Mouse (Mus musculus) layer of hippocampus, postnatal 25 days (tissue): Measurements from ENCODE around the gene Zswim8. TPM values are rescaled to one million over a fixed set of nuclear protein-coding genes. Genes with fewer than 3 reads are reported as not detected.
A peak's percentile ranks its signal among the peaks of the same experiment; 100 is the strongest.

Source experiments
- DNase-seq, 2 experiments: peaks; one replicate each; pipeline ENCODE4 v3.0.0; 2022; ENCODE audit warnings: mixed read lengths in 2 of 2, low spot score in 1 of 2; ENCODE audit errors: extremely low spot score in 1 of 2
- total RNA-seq, 2 experiments: library from RNA; stranded (reverse); gene quantifications; 2 replicates each; pipeline ENCODE4 v1.2.3; 2021

The Zswim8 gene
- total RNA-seq, result 100 to 1,000 TPM; 151 to 180 TPM

DNA sequence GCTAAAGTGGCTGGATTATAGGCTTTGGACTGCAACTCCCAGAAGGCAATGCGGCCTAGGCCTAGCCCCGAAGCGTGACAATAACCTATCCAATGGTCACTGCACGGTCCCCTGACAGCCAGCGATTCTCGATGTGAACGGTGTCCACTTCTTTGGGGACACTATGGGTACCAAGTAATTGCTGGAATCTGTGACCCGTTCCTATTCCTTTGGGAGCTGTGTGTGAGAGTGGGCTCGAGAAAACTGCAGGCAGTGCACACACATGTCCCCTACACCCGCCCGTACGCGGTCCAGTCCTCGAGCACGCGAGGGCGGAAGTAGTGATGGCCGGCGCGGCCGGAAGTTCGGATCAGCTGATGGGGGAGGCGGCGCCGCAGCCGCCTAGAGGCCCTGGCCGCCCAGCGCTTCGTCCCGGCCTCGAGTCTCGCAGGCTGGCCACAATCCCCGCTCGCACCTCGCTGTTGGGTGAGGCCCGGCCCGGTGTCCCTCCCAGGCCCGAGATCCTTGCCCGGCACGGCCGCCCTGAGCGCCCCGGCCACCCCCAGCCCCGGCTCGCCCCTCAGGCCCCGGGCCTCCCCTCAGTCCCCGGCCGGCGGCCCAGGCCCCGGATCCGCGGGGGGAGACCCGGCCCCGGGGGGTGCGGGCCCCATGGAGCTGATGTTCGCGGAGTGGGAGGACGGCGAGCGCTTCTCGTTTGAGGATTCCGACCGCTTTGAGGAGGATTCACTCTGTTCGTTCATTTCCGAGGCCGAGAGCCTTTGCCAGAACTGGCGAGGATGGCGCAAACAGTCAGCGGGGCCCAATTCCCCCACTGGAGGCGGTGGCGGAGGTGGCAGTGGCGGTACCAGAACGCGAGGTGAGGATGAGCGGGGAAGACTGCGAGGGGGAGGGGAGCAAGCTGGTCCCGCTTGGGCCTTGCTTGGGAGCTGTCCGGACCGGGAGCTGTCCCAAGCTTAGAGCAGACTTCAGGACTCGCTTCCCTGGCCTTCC, at the start of gene Zswim8:
Zswim8 (plus strand) TSS at position 352 of the 990 bp plus-strand sequence.
- DNase-seq, result peak; percentile 73 to 87

DNA sequence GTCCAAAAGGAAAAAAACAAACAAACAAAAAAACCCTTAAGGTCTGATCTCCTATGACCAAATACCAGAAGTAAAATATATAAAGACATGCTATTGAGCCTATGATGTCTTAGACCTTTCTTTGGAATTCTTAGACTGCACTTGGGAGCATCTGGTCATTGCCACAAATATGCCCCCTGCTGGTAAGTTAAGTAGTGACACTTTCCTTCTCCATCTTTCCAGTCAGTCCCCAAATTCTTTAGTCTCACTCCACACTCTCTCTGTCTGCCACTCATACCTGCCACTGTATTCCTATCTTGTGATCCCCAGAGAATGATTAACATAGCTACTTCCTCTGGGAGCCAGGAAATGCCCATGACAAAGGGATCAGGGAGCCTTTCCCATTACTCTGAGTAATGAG, 49.0 kb upstream of the Zswim8 start:
- peak in 1 of 2 experiments; percentile 28 for DNase-seq

DNA sequence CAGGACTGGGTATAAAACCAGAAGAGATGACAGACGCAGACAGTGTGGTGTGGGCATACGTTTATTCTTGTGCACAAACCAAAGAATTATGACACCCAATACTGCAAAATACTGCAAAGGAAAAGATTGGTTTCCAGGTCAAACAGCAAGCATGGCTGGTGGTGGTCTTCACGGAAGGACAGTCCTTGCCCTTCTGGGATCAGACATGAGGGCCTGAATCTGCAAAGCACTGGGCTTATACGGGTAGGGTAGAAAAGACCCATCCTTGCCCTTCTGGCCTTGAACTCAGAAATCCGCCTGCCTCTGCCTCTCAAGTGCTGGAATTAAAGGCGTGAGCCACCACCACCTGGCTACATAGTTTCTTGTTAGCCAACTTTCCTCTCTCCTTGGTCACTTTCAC, 48.5 kb upstream of the Zswim8 start:
- no peak for DNase-seq

DNA sequence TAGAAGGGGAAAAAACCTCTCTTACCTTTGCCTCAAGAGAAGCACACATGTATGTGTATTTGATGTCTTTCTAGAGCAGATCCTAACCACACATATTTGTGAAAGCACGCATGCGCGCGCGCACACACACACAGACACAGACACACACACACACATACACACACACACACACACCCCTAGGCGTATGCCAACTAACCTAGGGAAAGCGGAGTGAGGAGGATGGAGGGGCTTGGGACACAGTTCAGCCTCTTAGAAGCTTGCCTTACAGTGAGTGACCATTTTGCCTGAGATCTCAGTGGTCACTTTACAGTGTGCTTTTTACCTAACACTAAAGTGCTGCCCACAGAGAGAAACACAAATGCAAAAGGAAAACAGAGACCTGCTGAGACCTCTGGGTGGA, 47.7 kb upstream of the Zswim8 start:
- no peak for DNase-seq

GRCm38 (mm10) chr14:20660827-20661660, 46.3 kb upstream of the Zswim8 start:
- peak; percentile 84 to 89 for DNase-seq

DNA sequence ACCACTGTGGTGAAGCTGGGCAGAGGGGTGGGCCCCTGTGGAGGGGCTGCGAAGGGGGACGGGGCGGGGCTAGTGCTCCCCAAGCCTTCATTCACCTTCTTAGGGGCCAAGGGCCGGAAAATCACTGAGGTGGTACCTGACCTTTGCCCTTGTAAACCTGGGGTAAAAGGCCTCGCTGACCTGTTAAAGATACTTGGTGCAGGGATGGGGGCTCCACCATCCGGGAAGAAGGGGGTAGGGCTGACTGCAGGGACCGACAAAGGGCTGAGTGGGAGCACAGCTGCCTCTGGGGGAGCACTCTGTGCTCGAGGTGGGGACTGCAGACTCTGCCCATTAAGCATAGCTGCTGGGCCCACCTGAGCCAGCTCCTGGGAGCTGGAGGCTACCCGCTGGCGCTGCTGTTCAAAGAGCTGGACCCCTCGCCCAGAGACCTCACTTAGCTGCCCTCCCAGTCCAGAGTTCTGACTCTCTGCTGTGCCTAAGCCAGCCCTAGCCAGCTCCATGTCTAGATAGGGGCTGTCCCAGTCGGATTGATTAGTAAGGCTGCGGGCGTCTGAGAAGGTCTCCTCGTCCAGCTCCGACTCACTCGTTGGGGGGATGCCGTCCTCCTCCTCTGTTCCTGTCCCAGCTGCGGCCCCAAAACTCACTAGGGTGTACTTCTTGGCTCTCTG, 45.6 kb upstream of the Zswim8 start:
- peak; percentile 17 to 29 for DNase-seq

GRCm38 (mm10) chr14:20662740-20663139, 44.6 kb upstream of the Zswim8 start:
- DNase-seq, result no peak

DNA sequence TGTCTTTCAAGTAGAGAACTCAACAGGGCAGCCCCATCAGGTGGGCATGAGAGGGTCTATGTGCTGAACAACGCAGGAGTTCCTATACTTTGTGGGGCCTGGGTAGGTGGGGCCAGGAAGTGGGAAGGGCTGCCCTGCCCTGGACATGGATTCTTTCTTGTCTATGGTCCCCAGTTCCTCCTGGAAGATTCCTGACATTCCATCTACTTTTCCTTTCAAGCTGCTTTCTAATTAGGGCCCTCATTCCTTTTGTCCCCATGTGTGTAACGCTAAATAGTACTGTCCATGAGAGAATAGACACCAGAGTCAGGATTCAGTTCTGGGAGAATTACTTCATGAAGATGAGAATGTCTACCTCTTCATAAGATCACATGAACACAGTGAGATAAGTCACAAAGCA, 43.8 kb upstream of the Zswim8 start:
- DNase-seq, result no peak

GRCm38 (mm10) chr14:20664436-20664835, 42.9 kb upstream of the Zswim8 start:
- no peak for DNase-seq

GRCm38 (mm10) chr14:20667469-20667868, 39.9 kb upstream of the Zswim8 start:
- no peak for DNase-seq

GRCm38 (mm10) chr14:20668154-20668810, 39.1 kb upstream of the Zswim8 start, which contains the start of gene Synpo2l:
Gene Synpo2l, minus strand, starts transcription at chr14:20668354.
- no peak for DNase-seq

DNA sequence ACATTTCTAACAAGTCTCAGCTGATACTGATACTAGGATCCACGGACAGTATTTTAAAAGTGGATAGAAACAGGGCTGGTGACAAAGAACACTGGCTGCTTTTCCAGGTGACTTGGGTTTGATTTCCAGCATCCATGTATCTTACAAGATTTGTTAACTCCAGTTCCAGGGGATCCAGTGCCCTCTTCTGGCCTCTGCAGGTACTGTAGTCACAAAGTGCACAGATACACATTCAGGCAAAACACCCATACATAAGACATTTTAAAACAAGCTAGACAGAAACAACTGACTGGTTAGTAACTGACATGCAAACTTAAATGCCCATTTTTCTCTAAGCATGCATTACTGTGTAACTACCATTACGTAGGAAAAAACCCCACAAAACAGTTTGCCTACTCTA, 34.4 kb upstream of the Zswim8 start:
- DNase-seq, result no peak

DNA sequence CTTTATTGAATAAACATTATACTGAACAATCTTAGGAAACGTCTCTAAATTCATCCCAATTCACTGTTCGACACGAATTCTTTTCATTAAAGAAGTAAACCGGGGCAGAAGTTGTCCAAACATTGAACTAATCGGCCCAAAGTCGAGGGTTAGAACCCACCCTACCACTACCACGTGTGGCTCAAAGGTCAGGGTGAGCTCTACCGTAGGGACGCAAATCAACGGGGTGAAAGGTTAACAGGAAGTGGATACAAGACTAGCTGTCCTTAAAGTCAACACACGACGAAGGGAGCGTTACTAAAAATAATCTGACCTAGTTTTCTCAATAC, 33.7 kb upstream of the Zswim8 start:
- no peak for DNase-seq

GRCm38 (mm10) chr14:20674064-20674833, 33.1 kb upstream of the Zswim8 start, which contains the start of gene Sec24c:
Gene Sec24c, plus strand, starts transcription at chr14:20674308.
- peak; percentile 89 to 99 for DNase-seq

- DNase-seq, result no peak
These were observed 29.4 kb upstream of the Zswim8 start for GRCm38 (mm10) chr14:20677906-20678305.

- DNase-seq, result no peak
These were observed 25.6 kb upstream of the Zswim8 start for GRCm38 (mm10) chr14:20681742-20682141.

- DNase-seq, result no peak
These were observed 24.9 kb upstream of the Zswim8 start for GRCm38 (mm10) chr14:20682498-20682897.

- DNase-seq, result no peak
These were observed 20.8 kb upstream of the Zswim8 start for GRCm38 (mm10) chr14:20686576-20686975.

- DNase-seq, result no peak
These were observed 18.3 kb upstream of the Zswim8 start for GRCm38 (mm10) chr14:20689009-20689408.
